Mouse (Mus musculus) MEL (cell line): Measurements from ENCODE around the gene Abhd2.

ENCODE experiments used
- E2F4 ChIP-seq: IDR thresholded peaks from 2 replicates; pipeline ENCODE4 v1.6.1; 2011; ENCODE audit warnings: low read depth, low read length, improper control_type of control experiment, borderline replicate concordance
- EP300 ChIP-seq, 2 experiments: IDR thresholded peaks; 2 replicates each; pipeline ENCODE4 v1.6.1; 2011; ENCODE audit warnings: improper control_type of control experiment in 2 of 2, low read length in 2 of 2, low read depth in 1 of 2, mild to moderate bottlenecking in 1 of 2
- GABPA ChIP-seq: IDR thresholded peaks from 2 replicates; pipeline ENCODE4 v1.6.1; 2012; ENCODE audit warnings: low read depth, mild to moderate bottlenecking, inconsistent platforms, low read length, improper control_type of control experiment, moderate library complexity
- GATA1 ChIP-seq: IDR thresholded peaks from 2 replicates; pipeline ENCODE4 v1.6.1; 2011; ENCODE audit warnings: low read depth, low read length, improper control_type of control experiment
- MAX ChIP-seq: IDR thresholded peaks from 2 replicates; pipeline ENCODE4 v1.6.1; 2011; ENCODE audit warnings: low read length, improper control_type of control experiment
- MYC ChIP-seq: IDR thresholded peaks from 2 replicates; pipeline ENCODE4 v1.6.1; 2011; ENCODE audit warnings: low read depth, mild to moderate bottlenecking, low read length, improper control_type of control experiment, moderate library complexity
- NRF1 ChIP-seq: IDR thresholded peaks from 2 replicates; pipeline ENCODE4 v1.6.1; 2014; ENCODE audit warnings: low read depth, mild to moderate bottlenecking, inconsistent platforms, low read length, improper control_type of control experiment, moderate library complexity; ENCODE audit not compliant: poor library complexity, insufficient read depth, severe bottlenecking
- POLR2A ChIP-seq, 2 experiments: IDR thresholded peaks; 2 replicates each; pipeline ENCODE4 v1.6.1; 2011 to 2012; ENCODE audit warnings: low read length in 2 of 2, mild to moderate bottlenecking in 2 of 2, control low read depth in 1 of 2, improper control_type of control experiment in 1 of 2, low read depth in 1 of 2, moderate library complexity in 1 of 2; ENCODE audit not compliant: control insufficient read depth in 1 of 2, insufficient read depth in 1 of 2, poor library complexity in 1 of 2
- TBP ChIP-seq: IDR thresholded peaks from 2 replicates; pipeline ENCODE4 v1.8.0; 2011; ENCODE audit warnings: low read depth, low read length, improper control_type of control experiment

DNA sequence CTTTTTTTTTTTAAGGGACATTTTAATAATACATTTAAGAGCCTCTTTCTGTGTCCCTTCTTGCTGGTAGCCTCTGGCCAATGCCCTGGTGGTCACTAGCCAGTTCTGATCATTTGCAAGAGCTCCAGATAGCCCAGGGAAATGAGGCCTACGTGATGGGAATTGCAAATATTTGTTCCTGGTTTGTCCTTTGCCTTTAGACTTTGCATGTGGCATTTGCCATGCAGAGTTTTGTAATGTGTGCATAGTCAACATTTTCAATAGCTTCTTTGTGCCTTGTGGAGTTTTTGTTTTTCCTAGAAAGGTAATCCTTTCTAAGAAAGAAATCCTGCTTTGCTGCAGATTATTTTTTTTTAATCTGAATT, 37.2 kb downstream of the Abhd2 start:
- no peak for TF ChIP-seq MYC
- TF ChIP-seq POLR2A (IDR thresholded peaks at IDR 0.05; ENCODE audit: control insufficient read depth in 1 of 2, insufficient read depth in 1 of 2, low read depth in 1 of 2, low read length in 2 of 2, poor library complexity in 1 of 2), result no peak
- no peak for TF ChIP-seq GABPA
- TF ChIP-seq MAX, result no peak
- TF ChIP-seq E2F4, result no peak
- TF ChIP-seq GATA1, result no peak
- TF ChIP-seq NRF1, result no peak
- TF ChIP-seq TBP, result no peak
- no peak for TF ChIP-seq EP300 (IDR thresholded peaks at IDR 0.05; ENCODE audit: low read depth in 1 of 2, low read length in 2 of 2)
